Mouse (Mus musculus): ENCODE results near the gene Ksr1. TPM values are rescaled to one million over a fixed set of nuclear protein-coding genes. Genes with fewer than 3 reads are reported as not detected.

Gene Ksr1
- polyA plus RNA-seq, 1 experiment = 28.1 TPM

DNA sequence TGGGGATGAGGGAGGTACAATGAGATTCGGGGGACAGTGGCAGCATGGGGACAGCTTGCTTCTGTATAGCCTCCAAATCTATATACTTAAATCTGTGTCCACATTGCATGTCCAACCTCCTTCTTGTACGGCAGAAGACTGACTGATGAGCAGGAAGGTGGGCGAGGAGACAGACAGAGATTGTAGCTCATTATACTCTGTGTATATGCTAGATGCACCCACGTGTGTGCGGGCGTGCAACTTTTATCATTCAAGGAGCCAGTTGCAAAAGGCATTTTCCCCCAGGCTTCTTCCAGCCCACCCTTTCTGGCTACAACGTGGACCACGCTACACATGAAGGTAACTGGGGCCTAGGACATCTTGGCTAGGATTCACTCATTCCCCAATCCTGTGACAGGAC, 74.1 kb downstream of the Ksr1 start:
- peaks cover 14% of the 10 kb centered on the region for H3K4me1 ChIP-seq (replicated peaks; ENCODE audit: control insufficient read depth, insufficient read depth, low read length)
- no peak for DNase-seq
- TF ChIP-seq POLR2A (IDR thresholded peaks at IDR 0.05; ENCODE audit: control insufficient read depth, extremely low read depth, insufficient read depth, low read length, poor library complexity) (no peak), CTCF (IDR thresholded peaks at IDR 0.05; ENCODE audit: borderline replicate concordance, control insufficient read depth, extremely low read depth, insufficient read depth, low read length, poor library complexity) (no peak)
- H3K36me3 ChIP-seq (ENCODE audit: control insufficient read depth, insufficient read depth, low read length) = no peaks in the 10 kb centered on the region
- H3K27ac ChIP-seq (ENCODE audit: control insufficient read depth, insufficient read depth, low read length) = no peak overlapping the region
- H3K4me3 ChIP-seq (ENCODE audit: control insufficient read depth, insufficient read depth, low read length) = no peak overlapping the region
- 95% methylated on average over 8 of the region's 8 CpGs for WGBS
- no peaks in the 10 kb centered on the region for H3K27me3 ChIP-seq (ENCODE audit: control insufficient read depth, insufficient read depth, low read length)

DNA sequence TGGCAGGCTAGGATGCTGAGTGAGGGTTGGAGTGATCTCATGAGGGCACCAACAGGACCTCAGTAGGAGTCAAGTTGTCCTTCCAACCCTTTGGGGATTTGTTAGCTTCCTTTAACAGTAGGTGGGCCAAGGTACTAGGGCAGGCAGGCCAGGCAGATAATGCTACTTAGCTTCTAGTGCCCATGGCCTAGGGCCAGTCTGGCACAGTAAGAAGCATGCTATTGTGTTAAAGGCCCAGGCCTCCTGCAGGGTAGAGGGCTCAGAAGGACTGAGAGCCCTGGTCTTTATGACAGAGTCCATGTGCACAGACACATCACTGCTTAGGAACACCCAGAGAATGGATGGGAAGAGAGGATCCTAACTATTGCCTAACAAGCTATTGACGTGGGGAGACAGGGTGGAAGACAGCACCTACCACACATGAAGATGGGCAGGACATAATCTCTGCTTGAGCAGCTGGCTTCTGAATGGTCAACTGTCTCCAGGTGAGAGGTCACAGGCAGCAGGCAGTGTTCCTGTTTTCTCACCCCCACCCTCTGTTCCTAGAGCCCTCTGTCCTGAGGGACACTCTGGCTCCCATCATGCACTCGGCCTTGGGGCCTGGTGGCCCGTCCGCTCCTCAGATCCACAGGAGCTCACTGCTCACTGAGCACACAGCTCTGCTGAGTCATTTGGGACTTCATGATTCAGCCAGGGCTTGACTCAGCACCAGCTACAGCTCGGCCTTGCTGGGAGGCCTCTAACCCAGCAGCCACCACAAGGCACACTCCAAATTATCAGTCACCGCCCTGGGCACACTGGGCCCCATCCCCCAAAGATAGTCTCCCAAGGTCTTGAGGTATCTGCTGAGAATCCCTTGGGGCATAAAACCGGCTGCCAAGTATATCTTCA, 74.9 kb downstream of the Ksr1 start:
- no peak overlapping the region for H3K27ac ChIP-seq (ENCODE audit: control insufficient read depth, insufficient read depth, low read length)
- peaks cover 6% of the 10 kb centered on the region for H3K4me1 ChIP-seq (replicated peaks; ENCODE audit: control insufficient read depth, insufficient read depth, low read length)
- TF ChIP-seq POLR2A (IDR thresholded peaks at IDR 0.05; ENCODE audit: control insufficient read depth, extremely low read depth, insufficient read depth, low read length, poor library complexity) (no peak), CTCF (IDR thresholded peaks at IDR 0.05; ENCODE audit: borderline replicate concordance, control insufficient read depth, extremely low read depth, insufficient read depth, low read length, poor library complexity) (no peak)
- 86% methylated on average over 7 of the region's 7 CpGs for WGBS
- H3K4me3 ChIP-seq (ENCODE audit: control insufficient read depth, insufficient read depth, low read length) = no peak overlapping the region
- no peak for DNase-seq
- H3K27me3 ChIP-seq (ENCODE audit: control insufficient read depth, insufficient read depth, low read length) = no peaks in the 10 kb centered on the region
- no peaks in the 10 kb centered on the region for H3K36me3 ChIP-seq (ENCODE audit: control insufficient read depth, insufficient read depth, low read length)

DNA sequence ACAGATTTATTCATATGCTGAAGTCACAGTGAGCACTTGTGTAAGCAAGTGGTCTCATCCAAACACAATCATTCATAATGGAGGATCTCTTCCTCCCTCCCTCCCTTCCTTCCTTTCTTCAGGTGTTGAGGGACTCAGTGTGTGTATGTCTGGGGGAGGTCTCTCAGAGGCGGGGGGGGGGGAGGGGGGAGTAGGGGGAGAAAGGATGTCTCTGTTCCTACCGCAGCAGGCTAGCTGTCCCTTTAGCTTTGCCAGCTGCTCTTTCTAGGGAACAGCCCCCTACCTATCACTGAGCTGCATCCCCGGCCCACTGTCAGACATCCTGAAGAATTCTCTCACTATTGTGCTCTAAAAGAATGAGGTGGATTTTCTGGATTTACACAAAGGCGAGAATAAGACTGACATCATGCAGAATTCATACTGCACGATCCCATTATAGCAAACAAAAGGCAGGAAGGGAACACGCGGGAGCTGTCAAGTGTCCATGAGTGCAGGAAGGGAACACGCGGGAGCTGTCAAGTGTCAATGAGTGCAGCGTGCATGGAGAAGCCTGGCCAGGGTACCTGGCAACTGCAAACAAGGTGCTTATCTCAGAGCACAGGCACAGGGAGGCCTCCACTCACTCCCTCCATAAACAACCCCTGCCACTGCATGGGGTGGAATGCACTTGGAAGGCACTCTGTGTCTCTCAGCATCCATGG, 76.6 kb downstream of the Ksr1 start:
- Histone ChIP-seq H3K4me1 (replicated peaks; ENCODE audit: control insufficient read depth, insufficient read depth, low read length) (no peaks in the 10 kb centered on the region), H3K36me3 (ENCODE audit: control insufficient read depth, insufficient read depth, low read length) (no peaks in the 10 kb centered on the region), H3K4me3 (ENCODE audit: control insufficient read depth, insufficient read depth, low read length) (no peak overlapping the region), H3K27me3 (ENCODE audit: control insufficient read depth, insufficient read depth, low read length) (no peaks in the 10 kb centered on the region), H3K27ac (ENCODE audit: control insufficient read depth, insufficient read depth, low read length) (no peak overlapping the region)
- DNase-seq = no peak
- no peak for TF ChIP-seq POLR2A (IDR thresholded peaks at IDR 0.05; ENCODE audit: control insufficient read depth, extremely low read depth, insufficient read depth, low read length, poor library complexity)
- TF ChIP-seq CTCF (IDR thresholded peaks at IDR 0.05; ENCODE audit: borderline replicate concordance, control insufficient read depth, extremely low read depth, insufficient read depth, low read length, poor library complexity) = no peak
- WGBS = 90% methylated on average over 10 of the region's 10 CpGs

DNA sequence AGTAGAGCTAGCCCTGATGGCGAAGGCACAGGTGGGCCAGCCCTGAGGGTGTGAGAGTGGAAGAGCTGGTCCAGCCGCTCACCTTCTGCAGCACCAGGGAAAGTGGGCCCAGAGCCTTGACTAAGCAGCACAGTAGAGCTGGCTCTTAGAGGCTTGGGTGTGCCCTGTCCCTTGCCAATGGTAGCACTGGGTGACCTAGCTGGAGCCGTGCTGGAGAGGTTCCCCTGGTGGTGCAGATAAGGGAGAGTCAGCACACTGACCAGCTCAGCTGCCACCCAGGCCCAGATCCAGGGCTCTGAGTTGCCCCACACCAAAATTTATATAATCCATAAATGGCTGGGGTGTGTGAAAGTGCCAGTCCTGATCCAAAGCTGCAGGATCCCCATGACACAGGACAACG, 79.0 kb downstream of the Ksr1 start:
- H3K36me3 ChIP-seq (ENCODE audit: control insufficient read depth, insufficient read depth, low read length) = no peaks in the 10 kb centered on the region
- no peaks in the 10 kb centered on the region for H3K27me3 ChIP-seq (ENCODE audit: control insufficient read depth, insufficient read depth, low read length)
- H3K27ac ChIP-seq (ENCODE audit: control insufficient read depth, insufficient read depth, low read length) = no peak overlapping the region
- no peak for DNase-seq
- 98% methylated on average over 4 of the region's 4 CpGs for WGBS
- no peak for TF ChIP-seq POLR2A (IDR thresholded peaks at IDR 0.05; ENCODE audit: control insufficient read depth, extremely low read depth, insufficient read depth, low read length, poor library complexity)
- no peak for TF ChIP-seq CTCF (IDR thresholded peaks at IDR 0.05; ENCODE audit: borderline replicate concordance, control insufficient read depth, extremely low read depth, insufficient read depth, low read length, poor library complexity)
- no peaks in the 10 kb centered on the region for H3K4me1 ChIP-seq (replicated peaks; ENCODE audit: control insufficient read depth, insufficient read depth, low read length)
- H3K4me3 ChIP-seq (ENCODE audit: control insufficient read depth, insufficient read depth, low read length) = no peak overlapping the region

DNA sequence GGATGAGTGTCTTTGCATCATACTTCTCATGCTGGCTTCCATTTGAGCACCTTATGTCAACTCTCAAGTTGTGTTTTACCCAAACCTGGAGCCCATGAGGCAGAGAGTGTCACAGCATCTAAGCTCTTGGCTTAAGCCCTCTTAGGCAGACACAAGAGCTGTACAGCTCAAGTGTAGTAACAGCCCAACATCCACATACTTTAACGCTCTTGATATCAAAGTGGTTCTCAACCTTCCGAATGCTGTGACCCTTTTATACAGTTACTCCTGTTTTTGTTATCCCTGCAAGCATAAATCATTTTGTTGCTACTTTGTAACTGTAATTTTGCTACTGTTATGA, 80.0 kb downstream of the Ksr1 start:
- Histone ChIP-seq H3K36me3 (ENCODE audit: control insufficient read depth, insufficient read depth, low read length) (no peaks in the 10 kb centered on the region), H3K27me3 (ENCODE audit: control insufficient read depth, insufficient read depth, low read length) (no peaks in the 10 kb centered on the region), H3K4me3 (ENCODE audit: control insufficient read depth, insufficient read depth, low read length) (no peak overlapping the region), H3K27ac (ENCODE audit: control insufficient read depth, insufficient read depth, low read length) (no peak overlapping the region), H3K4me1 (replicated peaks; ENCODE audit: control insufficient read depth, insufficient read depth, low read length) (no peaks in the 10 kb centered on the region)
- no peak for TF ChIP-seq CTCF (IDR thresholded peaks at IDR 0.05; ENCODE audit: borderline replicate concordance, control insufficient read depth, extremely low read depth, insufficient read depth, low read length, poor library complexity)
- no peak for TF ChIP-seq POLR2A (IDR thresholded peaks at IDR 0.05; ENCODE audit: control insufficient read depth, extremely low read depth, insufficient read depth, low read length, poor library complexity)
- WGBS = 95% methylated on average over 2 of the region's 2 CpGs
- DNase-seq = no peak

DNA sequence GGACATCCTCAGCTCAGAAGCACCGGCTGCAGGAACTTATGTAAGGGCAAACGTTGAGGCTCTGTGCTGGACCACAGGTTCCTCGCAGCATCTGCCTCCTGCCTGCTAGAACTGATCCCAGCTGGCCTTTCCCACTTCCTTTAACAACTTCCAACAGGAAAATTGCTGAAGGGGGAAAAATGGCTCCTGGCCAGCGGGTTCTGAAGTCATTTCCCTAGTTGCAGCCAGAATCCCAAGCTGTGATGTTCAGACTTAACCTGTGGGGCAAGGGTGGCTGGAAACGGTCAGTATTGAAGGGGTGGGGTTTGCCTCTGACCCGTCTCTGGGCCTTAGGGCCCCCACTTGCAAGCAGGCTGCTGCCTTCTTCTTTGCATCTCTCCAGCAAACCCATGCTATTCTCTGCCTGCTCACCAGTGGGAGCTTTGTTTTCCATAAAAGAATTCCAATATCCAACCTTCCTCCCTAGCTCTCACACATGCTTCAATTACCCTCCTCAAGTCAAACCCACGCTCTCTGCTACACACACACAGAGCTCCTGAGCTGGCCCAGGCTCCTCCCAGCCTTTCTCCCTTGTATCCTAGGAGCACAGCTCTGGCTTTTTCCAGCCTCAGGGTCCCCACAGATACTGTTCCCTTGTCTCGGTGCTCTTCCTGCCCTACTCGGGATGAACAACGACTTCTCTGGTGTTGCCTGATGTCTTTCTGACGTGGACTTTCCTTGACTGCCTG, 80.6 kb downstream of the Ksr1 start:
- Histone ChIP-seq H3K4me1 (replicated peaks; ENCODE audit: control insufficient read depth, insufficient read depth, low read length) (no peaks in the 10 kb centered on the region), H3K36me3 (ENCODE audit: control insufficient read depth, insufficient read depth, low read length) (no peaks in the 10 kb centered on the region), H3K27me3 (ENCODE audit: control insufficient read depth, insufficient read depth, low read length) (no peaks in the 10 kb centered on the region), H3K27ac (ENCODE audit: control insufficient read depth, insufficient read depth, low read length) (no peak overlapping the region), H3K4me3 (ENCODE audit: control insufficient read depth, insufficient read depth, low read length) (no peak overlapping the region)
- 95% methylated on average over 11 of the region's 11 CpGs for WGBS
- DNase-seq = no peak
- TF ChIP-seq POLR2A (IDR thresholded peaks at IDR 0.05; ENCODE audit: control insufficient read depth, extremely low read depth, insufficient read depth, low read length, poor library complexity) = no peak
- TF ChIP-seq CTCF (IDR thresholded peaks at IDR 0.05; ENCODE audit: borderline replicate concordance, control insufficient read depth, extremely low read depth, insufficient read depth, low read length, poor library complexity) = no peak
